Mouse (Mus musculus) lung, adult 2 months (tissue): ENCODE results near the gene Atg4c.

Experiments used
- CTCF ChIP-seq: fragments of 200-500 bp; IDR thresholded peaks from 2 replicates; pipeline ENCODE4 v1.5.1; 2011; ENCODE audit warnings: mild to moderate bottlenecking, low read length, control low read depth; ENCODE audit not compliant: insufficient read depth
- POLR2A ChIP-seq: fragments of 200-500 bp; IDR thresholded peaks from 2 replicates; pipeline ENCODE4 v1.6.1; 2011; ENCODE audit warnings: low read depth, mild to moderate bottlenecking, control low read depth, low read length, borderline replicate concordance; ENCODE audit errors: extremely low read depth

GRCm38 (mm10) chr4:99235203-99235856 lies 41.6 kb downstream of the Atg4c start:
- TF ChIP-seq CTCF (no peak), POLR2A (no peak)
